In the genomic region with DNA sequence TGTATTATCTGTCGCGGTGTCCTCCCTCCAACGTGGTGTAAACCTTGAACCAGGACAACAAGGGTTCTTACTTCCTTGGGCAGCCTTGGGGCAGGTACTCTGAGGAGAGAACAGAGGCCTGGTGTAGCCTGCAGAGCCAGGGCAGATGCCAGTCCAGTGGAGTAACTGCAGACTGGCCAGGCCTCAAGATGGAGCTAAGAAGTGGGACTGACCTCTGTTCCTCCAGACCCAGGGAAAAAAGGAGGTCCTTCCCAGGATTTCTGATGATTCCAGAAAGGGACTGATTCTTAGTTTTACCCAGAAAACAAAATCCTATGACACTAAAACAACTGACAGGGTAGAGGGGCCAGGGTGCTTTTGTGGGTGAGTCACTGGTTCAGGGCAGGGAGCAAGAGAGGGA, we compare ENCODE assay signal across 14 mouse cellular contexts. TPM values are rescaled to one million over a fixed set of nuclear protein-coding genes. Genes with fewer than 3 reads are reported as not detected.
DNase-seq lines count a peak whose midpoint lies in the region; ATAC-seq and TF ChIP-seq lines count a peak whose summit lies in the region.
"Had no signal": no experiment of that assay in that cellular context is flagged by ENCODE, and none has a peak within 500 bp of the region (broad histone marks: within the 10 kb centered on the region; RNA-seq: fewer than 3 reads in every experiment).

No protein-coding gene starts in this region.

- TF ChIP-seq CTCF in gastrocnemius, adult 2 months (IDR thresholded peaks at IDR 0.05), result no peak
- TF ChIP-seq CTCF in liver, adult 2 months (IDR thresholded peaks at IDR 0.05; ENCODE audit: low read depth, low read length), result no peak

- peak overlapping the region; percentile 33; the same call in 1 of the 2 replicates for H3K9ac ChIP-seq in liver, adult 2 months (ENCODE audit: low read depth, low read length)
- peak overlapping the region; percentile 88 for H3K9ac ChIP-seq in liver, embryonic 13.5 days
- H3K9ac ChIP-seq: neural tube, embryonic 13.5 days had no signal

- no peak overlapping the region for H3K4me3 ChIP-seq in gastrocnemius, adult 2 months
- no peak overlapping the region for H3K4me3 ChIP-seq in liver, adult 2 months (ENCODE audit: insufficient read depth, low read depth, low read length)
- H3K4me3 ChIP-seq in embryonic facial prominence, embryonic 10.5 days, result no peak overlapping the region
- peak overlapping the region; percentile 72 for H3K4me3 ChIP-seq in liver, embryonic 13.5 days (replicated peaks)
- H3K4me3 ChIP-seq: neural tube, embryonic 13.5 days had no signal

- no peaks in the 10 kb centered on the region for H3K9me3 ChIP-seq in embryonic facial prominence, embryonic 10.5 days
- H3K9me3 ChIP-seq in liver, embryonic 13.5 days (replicated peaks), result no peaks in the 10 kb centered on the region
- H3K9me3 ChIP-seq: neural tube, embryonic 13.5 days had no signal

- intact Hi-C loops in gastrocnemius, adult 2 months (cut with DNase I), result loop anchor here (5.0 kb wide), 1 partner anchor 67 kb away; no protein-coding TSS in a partner anchor
- intact Hi-C loops in gastrocnemius, postnatal 36 days (cut with DNase I), result no loop called here

- H3K4me2 ChIP-seq in liver, embryonic 13.5 days, result peak overlapping the region; percentile 95
- H3K4me2 ChIP-seq: neural tube, embryonic 13.5 days had no signal

- peaks cover 46% of the 10 kb centered on the region for H3K4me1 ChIP-seq in liver, adult 2 months (ENCODE audit: control insufficient read depth, insufficient read depth, low read length)
- peaks cover 83% of the 10 kb centered on the region for H3K4me1 ChIP-seq in embryonic facial prominence, embryonic 10.5 days
- peaks cover 91% of the 10 kb centered on the region for H3K4me1 ChIP-seq in liver, embryonic 13.5 days (replicated peaks)

- peaks cover 60% of the 10 kb centered on the region; the same call in 1 of the 2 replicates for H3K79me2 ChIP-seq in liver, adult 2 months (ENCODE audit: control insufficient read depth, insufficient read depth, low read length)

- ATAC-seq in liver, embryonic 13.5 days (ENCODE audit: low read depth), result no peak
- ATAC-seq: forebrain, embryonic 14.5 days; Patski had no signal

- no peaks in the 10 kb centered on the region for H3K27me3 ChIP-seq in liver, adult 2 months (ENCODE audit: control insufficient read depth, insufficient read depth, low read length)
- H3K27me3 ChIP-seq in embryonic facial prominence, embryonic 10.5 days (replicated peaks; ENCODE audit: low read depth, poor library complexity, severe bottlenecking), result no peaks in the 10 kb centered on the region
- H3K27me3 ChIP-seq in liver, embryonic 13.5 days, result no peaks in the 10 kb centered on the region
- H3K27me3 ChIP-seq: neural tube, embryonic 13.5 days; Patski had no signal

- no peak for DNase-seq in gastrocnemius, adult 2 months
- no peak for DNase-seq in gastrocnemius, postnatal 36 days
- DNase-seq in liver, adult 2 months (ENCODE audit: extremely low read depth, low read depth, low spot score), result no peak
- no peak for DNase-seq in liver
- no peak for DNase-seq in embryonic facial prominence, embryonic 10.5 days (ENCODE audit: low spot score)
- no peak for DNase-seq in liver, embryonic 13.5 days
- no peak for DNase-seq in natural killer cell, adult 2 months (ENCODE audit: low spot score in 2 of 2)
- no peak for DNase-seq in adrenal gland, postnatal 4 days (ENCODE audit: low spot score in 2 of 2)
- DNase-seq: cerebellum, adult 11 months; kidney, postnatal 14 days; thymus, adult 18-20 months had no signal

- TF ChIP-seq POLR2A in liver, adult 2 months (IDR thresholded peaks at IDR 0.05; ENCODE audit: extremely low read depth, insufficient read depth, low read length), result no peak

- no peaks in the 10 kb centered on the region for H3K36me3 ChIP-seq in liver, adult 2 months (ENCODE audit: control insufficient read depth, insufficient read depth, low read length)
- H3K36me3 ChIP-seq in embryonic facial prominence, embryonic 10.5 days (replicated peaks), result 0 out of 2 replicates have a peak, but pooled peaks cover 4% of the 10 kb centered on the region
- H3K36me3 ChIP-seq in liver, embryonic 13.5 days, result peaks cover 43% of the 10 kb centered on the region
- H3K36me3 ChIP-seq: neural tube, embryonic 13.5 days had no signal

- 0 out of 2 replicates have a peak overlapping the region, but pooled peaks have one; percentile 16 for H3K27ac ChIP-seq in gastrocnemius, adult 2 months
- peak overlapping the region; percentile 25 for H3K27ac ChIP-seq in liver, adult 2 months (replicated peaks; ENCODE audit: insufficient read depth, low read depth, low read length)
- H3K27ac ChIP-seq in embryonic facial prominence, embryonic 10.5 days (replicated peaks), result 0 out of 2 replicates have a peak overlapping the region, but pooled peaks have one; percentile 15
- H3K27ac ChIP-seq in liver, embryonic 13.5 days, result peak overlapping the region; percentile 66
- H3K27ac ChIP-seq: neural tube, embryonic 13.5 days had no signal

- 57% methylated on average over 3 of the region's 3 CpGs for WGBS in liver, adult 2 months
- WGBS in embryonic facial prominence, embryonic 10.5 days, result 85% methylated on average over 3 of the region's 3 CpGs
- 69% methylated on average over 3 of the region's 3 CpGs for WGBS in liver, embryonic 13.5 days (ENCODE audit: insufficient replicate concordance)

RNA-seq across cellular contexts. Expression of a gene that starts 4.8 kb away (rescaled TPM):
- total RNA-seq in gastrocnemius, adult 2 months (2021), result 1 to 10 TPM; 4.2 to 4.3 TPM
- total RNA-seq in gastrocnemius, postnatal 36 days (2021), result 1 to 10 TPM; 2.5 to 4.4 TPM
- total RNA-seq in liver, adult 2 months (2014; rRNA removed), result 72.2 and 74.6 TPM in 2 replicates
- polyA plus RNA-seq in liver, adult 2 months (2012; rRNA removed), result 26.5 TPM in 2 replicates
- 18.2 and 18.7 TPM in 2 replicates for polyA plus RNA-seq in embryonic facial prominence, embryonic 10.5 days (2016; fragmentation: Nextera tagmentation; extraction: Ambion mirVana)
- 24.1 and 26.1 TPM in 2 replicates for polyA plus RNA-seq in liver, embryonic 13.5 days (2015; fragmentation: Nextera tagmentation; extraction: Ambion mirVana)
- 10 to 100 TPM; 31.1 to 38.5 TPM for total RNA-seq in adrenal gland, postnatal 4 days (2021)

Comparison
In these comparisons a context has a peak if more than half of its experiments do, and no peak if none do; other contexts are left out.
1. H3K27ac ChIP-seq: peak in every context shown above with its lines; median percentile 66 in liver, embryonic 13.5 days; 25 in liver, adult 2 months; 16 in gastrocnemius, adult 2 months; 15 in embryonic facial prominence, embryonic 10.5 days.
2. RNA of a gene that starts 4.8 kb away (total RNA-seq): 72.2 to 74.6 TPM in liver, adult 2 months and 31.1 to 38.5 TPM in adrenal gland, postnatal 4 days; 2.5 to 4.4 TPM in gastrocnemius, postnatal 36 days and 4.2 to 4.3 TPM in gastrocnemius, adult 2 months; every median in the first group is over 4 times any median in the second.